Mouse (Mus musculus): ENCODE measurements around the gene Lrtm1. TPM values are rescaled to one million over a fixed set of nuclear protein-coding genes. Genes with fewer than 3 reads are reported as not detected.

Gene Lrtm1
- polyA plus RNA-seq, 1 experiment from 2014 or later: 0.92 TPM

- H3K36me3 ChIP-seq (ENCODE audit: control insufficient read depth, insufficient read depth, low read length): no peaks in the 10 kb centered on the region
- H3K4me1 ChIP-seq (ENCODE audit: control insufficient read depth, insufficient read depth, low read length): no peaks in the 10 kb centered on the region; the same call in 1 of the 2 replicates
- no peaks in the 10 kb centered on the region for H3K9me3 ChIP-seq (replicated peaks; ENCODE audit: control insufficient read depth, low read length)
- no peak overlapping the region for H3K9ac ChIP-seq (ENCODE audit: low read depth, low read length)
- H3K4me3 ChIP-seq (ENCODE audit: low read depth, low read length): no peak overlapping the region
- 73% methylated on average over 4 of the region's 4 CpGs for WGBS (ENCODE audit: insufficient replicate concordance)
- no peak for ATAC-seq (replicated peaks; ENCODE audit: insufficient number of reproducible peaks, low FRiP score, low TSS enrichment)
- no peak overlapping the region for H3K27ac ChIP-seq (ENCODE audit: low read depth, low read length)
- H3K27me3 ChIP-seq (ENCODE audit: control insufficient read depth, insufficient read depth, low read length): no peaks in the 10 kb centered on the region
- H3K4me2 ChIP-seq: no peak overlapping the region
Measured at GRCm38 (mm10) chr14:29080630-29081029, 62.6 kb downstream of the Lrtm1 start.

- H3K9me3 ChIP-seq (replicated peaks; ENCODE audit: control insufficient read depth, low read length): no peaks in the 10 kb centered on the region
- H3K4me2 ChIP-seq: no peak overlapping the region
- H3K27ac ChIP-seq (ENCODE audit: low read depth, low read length): no peak overlapping the region
- H3K9ac ChIP-seq (ENCODE audit: low read depth, low read length): no peak overlapping the region
- WGBS (ENCODE audit: insufficient replicate concordance): 67% methylated on average over 1 of the region's 1 CpGs
- H3K4me1 ChIP-seq (ENCODE audit: control insufficient read depth, insufficient read depth, low read length): no peaks in the 10 kb centered on the region; the same call in 1 of the 2 replicates
- no peak overlapping the region for H3K4me3 ChIP-seq (ENCODE audit: low read depth, low read length)
- ATAC-seq (replicated peaks; ENCODE audit: insufficient number of reproducible peaks, low FRiP score, low TSS enrichment): no peak
- no peaks in the 10 kb centered on the region for H3K36me3 ChIP-seq (ENCODE audit: control insufficient read depth, insufficient read depth, low read length)
- H3K27me3 ChIP-seq (ENCODE audit: control insufficient read depth, insufficient read depth, low read length): no peaks in the 10 kb centered on the region
Measured at GRCm38 (mm10) chr14:29082171-29082570, 64.2 kb downstream of the Lrtm1 start.

Data from heart, embryonic 11.5 days (tissue).